Mouse (Mus musculus) lung, postnatal 4 days (tissue): Measurements from ENCODE around the gene Lrrc4b.

Source experiments
- DNase-seq, 2 experiments: peaks; one replicate each; pipeline ENCODE4 v3.0.0; 2021

Lrrc4b gene

GRCm38 (mm10) chr7:44487936-44488335, 59.1 kb downstream of the Lrrc4b start:
- peak in 1 of 2 experiments; percentile 13 for DNase-seq

GRCm38 (mm10) chr7:44488545-44488944, 59.7 kb downstream of the Lrrc4b start:
- peak in 1 of 2 experiments; percentile 19 for DNase-seq

- peak in 1 of 2 experiments; percentile 18 for DNase-seq
These were observed 61.5 kb downstream of the Lrrc4b start for GRCm38 (mm10) chr7:44490281-44490680.

- peak in 1 of 2 experiments; percentile 15 for DNase-seq
These were observed 62.6 kb downstream of the Lrrc4b start for GRCm38 (mm10) chr7:44491391-44491790.

- DNase-seq = no peak
These were observed 63.5 kb downstream of the Lrrc4b start for GRCm38 (mm10) chr7:44492166-44492826.

- no peak for DNase-seq
These were observed 65.9 kb downstream of the Lrrc4b start for GRCm38 (mm10) chr7:44494681-44495080.

- DNase-seq = no peak
These were observed 66.3 kb downstream of the Lrrc4b start for GRCm38 (mm10) chr7:44495086-44495485.

- peak; percentile 98 for DNase-seq
These were observed 67.4 kb downstream of the Lrrc4b start, which contains the start of the genes Emc10 and Fam71e1 for GRCm38 (mm10) chr7:44495992-44496770. TSS of gene Emc10 (minus strand) at chr7:44496529. TSS of gene Fam71e1 (plus strand) at chr7:44496581.

GRCm38 (mm10) chr7:44496771-44497109, 67.9 kb downstream of the Lrrc4b start:
- DNase-seq = no peak

- peak in 1 of 2 experiments; percentile 25 for DNase-seq
These were observed 68.7 kb downstream of the Lrrc4b start for GRCm38 (mm10) chr7:44497361-44498055.

- DNase-seq = peak in 1 of 2 experiments; percentile 5
These were observed 70.1 kb downstream of the Lrrc4b start for GRCm38 (mm10) chr7:44498922-44499321.

GRCm38 (mm10) chr7:44500046-44500445, 71.2 kb downstream of the Lrrc4b start:
- DNase-seq = peak in 1 of 2 experiments; percentile 20

- peak; percentile 45 to 79 for DNase-seq
These were observed 72.8 kb downstream of the Lrrc4b start for GRCm38 (mm10) chr7:44501563-44502115.

- DNase-seq = no peak
These were observed 78.7 kb downstream of the Lrrc4b start for GRCm38 (mm10) chr7:44507491-44507890.
